ENCODE assay signal across 12 mouse cellular contexts in the genomic region with DNA sequence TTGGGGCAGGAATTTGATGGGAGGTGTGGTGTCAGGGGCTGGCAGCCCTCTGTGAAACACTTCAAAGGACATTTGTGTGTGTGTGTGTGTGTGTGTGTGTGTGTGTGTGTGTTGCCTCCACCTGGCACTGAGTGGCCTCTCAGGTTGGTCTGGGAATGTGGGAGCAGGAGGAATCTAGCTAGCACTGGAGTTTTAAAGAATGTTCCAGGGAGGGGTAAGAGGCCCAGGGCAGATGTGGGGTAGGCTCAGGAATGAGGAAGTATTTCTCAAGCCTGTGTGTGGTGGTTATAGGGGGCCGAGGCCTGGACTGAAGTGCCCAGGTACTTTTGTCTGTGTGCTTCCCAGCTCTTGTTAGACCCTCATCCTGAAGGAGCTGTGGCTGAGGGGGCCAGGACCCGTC. TPM values are rescaled to one million over a fixed set of nuclear protein-coding genes. Genes with fewer than 3 reads are reported as not detected.
DNase-seq lines count a peak whose midpoint lies in the region; ATAC-seq lines count a peak whose summit lies in the region.
"Had no signal": no experiment of that assay in that cellular context is flagged by ENCODE, and none has a peak within 500 bp of the region (broad histone marks: within the 10 kb centered on the region; RNA-seq: fewer than 3 reads in every experiment).

TSS of gene Krt7 (plus strand) at position 269 of the 400 bp plus-strand sequence.

- H3K4me2 ChIP-seq in heart, embryonic 12.5 days = peak within 1 kb of the TSS; percentile 30; the same call in 1 of the 2 replicates
- peak within 1 kb of the TSS; percentile 52 for H3K4me2 ChIP-seq in kidney, embryonic 15.5 days
- H3K4me2 ChIP-seq: hindbrain, embryonic 15.5 days had no signal

- no peak within 1 kb of the TSS for H3K27ac ChIP-seq in heart, embryonic 12.5 days (ENCODE audit: poor library complexity, severe bottlenecking)
- H3K27ac ChIP-seq in kidney, embryonic 15.5 days = peak within 1 kb of the TSS; percentile 86
- H3K27ac ChIP-seq: hindbrain, embryonic 15.5 days had no signal

- ATAC-seq in heart, embryonic 12.5 days (ENCODE audit: insufficient number of reproducible peaks, low FRiP score) = no peak
- ATAC-seq in common myeloid progenitor, adult 5-6 weeks (replicated peaks; ENCODE audit: low read depth, poor library complexity, severe bottlenecking) = peak; percentile 71
- peak; percentile 71 for ATAC-seq in kidney, embryonic 15.5 days (replicated peaks; ENCODE audit: low FRiP score)
- ATAC-seq in megakaryocyte-erythroid progenitor cell, adult 5-6 weeks (replicated peaks; ENCODE audit: low FRiP score, low TSS enrichment, poor library complexity, severe bottlenecking) = no peak

- peaks cover 47% of the 10 kb centered on the region for H3K27me3 ChIP-seq in heart, embryonic 12.5 days (replicated peaks)
- H3K27me3 ChIP-seq in kidney, embryonic 15.5 days = peaks cover 31% of the 10 kb centered on the region

- no peak within 1 kb of the TSS for H3K4me3 ChIP-seq in heart, embryonic 12.5 days
- peak within 1 kb of the TSS; percentile 35 for H3K4me3 ChIP-seq in kidney, embryonic 15.5 days (replicated peaks)
- H3K4me3 ChIP-seq: hindbrain, embryonic 15.5 days; megakaryocyte, embryonic 14.5 days had no signal

- no peaks in the 10 kb centered on the region for H3K36me3 ChIP-seq in heart, embryonic 12.5 days
- H3K36me3 ChIP-seq in kidney, embryonic 15.5 days = no peaks in the 10 kb centered on the region
- H3K36me3 ChIP-seq: hindbrain, embryonic 15.5 days had no signal

- 31% methylated on average over 2 of the region's 2 CpGs for WGBS in heart, embryonic 12.5 days
- WGBS in kidney, embryonic 15.5 days = 38% methylated on average over 2 of the region's 2 CpGs

- H3K4me1 ChIP-seq in heart, embryonic 12.5 days (replicated peaks) = peaks cover 13% of the 10 kb centered on the region; the same call in 1 of the 2 replicates
- H3K4me1 ChIP-seq in kidney, embryonic 15.5 days = peaks cover 21% of the 10 kb centered on the region

- H3K9ac ChIP-seq in heart, embryonic 12.5 days = no peak within 1 kb of the TSS
- H3K9ac ChIP-seq in kidney, embryonic 15.5 days = 0 out of 2 replicates have a peak within 1 kb of the TSS, but pooled peaks have one; percentile 7
- H3K9ac ChIP-seq: hindbrain, embryonic 15.5 days had no signal

- DNase-seq in heart, adult 8-10 months (ENCODE audit: low spot score) = no peak
- DNase-seq in lung, postnatal 10 days = peak; percentile 73
- no peak for DNase-seq in gastrocnemius, postnatal 10 days
- no peak for DNase-seq in frontal cortex, adult 2 months (ENCODE audit: extremely low spot score in 1 of 2, low spot score in 1 of 2)
- DNase-seq: adrenal gland, adult 8-10 months; right cerebral cortex, postnatal 14 days had no signal

- H3K9me3 ChIP-seq in heart, embryonic 12.5 days (replicated peaks) = no peaks in the 10 kb centered on the region
- no peaks in the 10 kb centered on the region for H3K9me3 ChIP-seq in kidney, embryonic 15.5 days (replicated peaks)
- H3K9me3 ChIP-seq: hindbrain, embryonic 15.5 days; megakaryocyte, embryonic 14.5 days had no signal

RNA-seq across cellular contexts. Expression of gene Krt7, which starts in this region (rescaled TPM):
- polyA plus RNA-seq in heart, embryonic 12.5 days (2016; fragmentation: Nextera tagmentation; extraction: Ambion mirVana) = 25.1 TPM in 2 replicates
- 1 to 10 TPM; 1.4 to 3.6 (median 2.7) TPM for total RNA-seq in heart, adult 8-10 months (2022)
- total RNA-seq in common myeloid progenitor, adult 5-6 weeks (2017) = 0.96 and 4.9 TPM in 2 replicates
- 69.4 and 73.4 TPM in 2 replicates for polyA plus RNA-seq in kidney, embryonic 15.5 days (2015; fragmentation: Nextera tagmentation; extraction: Ambion mirVana)
- under 1 TPM in 1 of 2 experiments, not detected in 1; 0.45 TPM for total RNA-seq in gastrocnemius, postnatal 10 days (2021)
- polyA plus RNA-seq in frontal cortex, adult 2 months (2012; rRNA removed) = 0.34 and 1.0 TPM in 2 replicates
- not detected in 2 replicates for total RNA-seq in megakaryocyte-erythroid progenitor cell, adult 5-6 weeks (2014; fragmentation: Nextera tagmentation)
- total RNA-seq in megakaryocyte-erythroid progenitor cell, adult 5-6 weeks (2017) = 3.2 TPM in 1 of 2 replicates, not detected in the other

Comparison
In these comparisons a context has a peak if more than half of its experiments do, and no peak if none do; other contexts are left out.
1. RNA of gene Krt7 (polyA plus RNA-seq): 69.4 to 73.4 TPM in kidney, embryonic 15.5 days and 25.1 TPM in heart, embryonic 12.5 days; 0.34 to 1.0 TPM in frontal cortex, adult 2 months; every median in the first group is over 10 times any median in the second.
2. ATAC-seq: peak in common myeloid progenitor, adult 5-6 weeks (single experiment) and kidney, embryonic 15.5 days (single experiment); none in heart, embryonic 12.5 days (single experiment) and megakaryocyte-erythroid progenitor cell, adult 5-6 weeks (single experiment).